Mouse (Mus musculus) ovary, postnatal 10 days (tissue): ENCODE results near the gene Fkbp14.
A peak's percentile ranks its signal among the peaks of the same experiment; 100 is the strongest.

Experiments
- DNase-seq: peaks from one replicate; pipeline ENCODE4 v3.0.0; 2022; ENCODE audit warnings: low spot score

The Fkbp14 gene

DNA sequence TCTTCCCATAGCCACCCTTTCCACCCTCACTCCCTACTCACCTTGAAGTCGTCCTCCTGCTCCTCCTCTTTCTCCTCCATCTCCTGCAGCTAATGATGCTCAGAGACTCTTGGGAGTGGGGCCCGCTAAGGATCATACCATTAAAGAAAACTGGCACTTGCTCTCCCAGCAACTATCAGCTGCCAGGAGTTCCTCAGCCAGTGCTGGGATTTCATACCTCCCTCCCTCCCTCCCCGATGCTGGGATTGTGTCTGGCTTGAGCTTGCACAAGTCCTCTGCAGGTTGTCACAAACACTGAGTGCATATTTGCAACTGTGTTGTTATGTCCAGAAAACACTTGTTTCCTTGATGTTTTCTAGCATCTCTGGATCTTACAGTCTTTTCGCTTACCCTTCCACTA lies at the start of gene Fkbp14:
Fkbp14 (minus strand) TSS at position 101 of the 400 bp plus-strand sequence.
- DNase-seq, result no peak

DNA sequence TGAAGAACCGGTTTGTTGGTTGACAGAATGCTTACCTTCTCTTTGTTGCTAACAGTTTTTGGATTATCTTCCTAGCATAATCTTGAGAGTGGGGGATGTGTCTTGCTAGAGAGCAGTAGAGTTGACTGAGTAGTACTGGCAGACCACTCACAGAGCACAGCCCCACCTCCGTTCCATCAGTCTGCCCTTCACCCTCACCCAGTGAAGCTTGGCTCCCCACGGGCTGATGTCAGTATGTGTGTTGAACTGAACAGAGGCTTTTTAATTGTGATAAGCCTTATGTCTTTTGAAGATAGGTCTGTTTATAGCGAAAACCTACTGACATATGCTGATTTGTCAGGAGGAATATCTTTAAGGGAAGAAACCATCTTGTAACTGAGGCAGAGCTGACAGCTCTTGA lies 46.1 kb upstream of the Fkbp14 start:
- DNase-seq, result no peak

DNA sequence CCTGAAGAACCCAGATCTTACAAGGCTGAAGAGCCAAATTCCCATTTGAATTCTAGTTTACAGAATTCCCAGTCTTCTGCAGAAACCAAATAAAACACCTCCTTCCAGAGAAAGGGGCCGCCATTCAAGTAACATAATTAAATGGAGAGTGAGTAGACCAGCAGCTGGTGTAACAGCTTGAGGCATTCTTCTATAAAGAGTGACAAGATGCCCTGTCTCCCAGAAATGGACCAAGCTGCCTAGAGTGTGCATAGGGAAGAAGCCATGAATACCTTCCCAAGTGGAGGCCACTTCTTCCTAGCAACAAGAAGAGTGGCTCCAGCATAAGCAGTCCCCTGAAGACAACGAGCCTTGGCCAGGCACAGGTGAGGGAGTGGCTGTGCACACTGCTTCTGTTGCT lies 44.8 kb upstream of the Fkbp14 start:
- DNase-seq, result no peak

DNA sequence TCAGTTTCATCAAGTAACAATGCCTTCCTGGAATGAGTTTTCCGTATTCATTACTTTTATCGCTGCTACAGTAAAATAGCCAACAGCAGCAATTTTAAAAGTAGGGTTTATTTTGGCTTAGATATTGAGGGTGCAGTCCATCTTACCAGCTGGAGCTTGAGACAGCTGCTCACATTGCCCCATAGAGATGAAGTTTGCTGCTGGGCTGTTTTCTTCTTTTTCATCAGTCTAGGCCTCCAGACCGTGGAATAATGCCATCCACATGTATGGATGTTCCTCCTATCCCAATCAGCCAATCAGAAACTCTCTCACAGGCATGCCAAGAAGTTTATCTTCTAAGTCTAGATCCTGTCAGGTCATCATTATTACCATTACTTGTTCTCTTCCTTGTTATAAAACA lies 42.8 kb upstream of the Fkbp14 start:
- no peak for DNase-seq

DNA sequence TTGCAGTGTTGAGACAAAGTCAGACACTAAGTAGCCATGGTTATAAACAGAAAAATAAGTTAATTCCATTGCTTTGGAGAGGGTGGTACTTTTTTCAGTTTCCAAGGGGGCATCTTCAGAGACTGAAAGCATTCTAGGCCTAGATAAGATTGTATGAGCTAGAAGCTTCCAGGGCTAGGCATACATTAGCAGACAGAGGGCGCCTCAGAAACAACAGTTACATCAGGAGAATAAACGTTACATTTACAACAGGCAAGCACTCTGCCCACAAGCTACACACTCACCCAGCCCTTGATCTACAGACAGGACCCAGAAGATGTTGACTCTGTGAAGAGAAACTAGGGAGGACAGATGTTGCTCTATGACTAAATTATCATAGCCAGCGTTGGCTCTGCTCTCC lies 34.4 kb upstream of the Fkbp14 start:
- DNase-seq, result no peak

DNA sequence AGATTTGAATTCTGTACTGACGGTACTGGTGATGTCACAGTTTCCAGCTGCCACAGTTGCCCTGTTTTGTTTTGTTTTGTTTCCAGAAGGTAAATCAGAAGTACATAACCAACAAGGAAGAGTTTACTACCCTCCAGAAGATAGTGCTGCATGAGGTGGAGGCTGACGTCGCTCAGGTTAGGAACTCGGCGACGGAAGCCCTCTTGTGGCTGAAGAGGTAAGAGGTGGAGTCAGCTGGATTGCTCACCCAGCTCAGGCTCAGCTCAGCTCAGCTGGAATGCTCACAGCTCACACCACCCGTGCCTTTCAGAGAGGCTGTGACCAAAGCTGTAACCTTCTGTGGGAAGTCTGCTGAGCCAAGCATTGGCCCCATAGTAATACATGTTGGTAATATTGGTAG lies 32.6 kb upstream of the Fkbp14 start:
- DNase-seq, result no peak

DNA sequence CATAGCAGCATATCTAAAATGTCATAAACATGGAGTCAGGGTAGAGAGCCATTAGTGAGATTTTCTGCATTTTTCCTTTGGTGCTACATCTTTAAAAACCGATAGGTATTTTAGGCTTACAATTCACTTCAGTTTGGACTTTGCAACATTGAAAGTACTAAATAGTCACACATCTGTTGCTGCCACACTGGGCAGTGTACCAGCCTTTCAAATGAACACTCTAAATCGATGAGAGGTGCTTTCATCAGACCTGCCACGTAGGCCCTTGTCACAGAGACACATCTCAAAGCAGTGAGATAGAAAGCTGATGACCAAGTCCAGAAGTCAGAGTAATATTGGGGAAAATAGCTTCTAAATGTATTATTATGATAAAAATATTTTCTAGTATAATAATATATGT lies 31.3 kb upstream of the Fkbp14 start:
- no peak for DNase-seq

DNA sequence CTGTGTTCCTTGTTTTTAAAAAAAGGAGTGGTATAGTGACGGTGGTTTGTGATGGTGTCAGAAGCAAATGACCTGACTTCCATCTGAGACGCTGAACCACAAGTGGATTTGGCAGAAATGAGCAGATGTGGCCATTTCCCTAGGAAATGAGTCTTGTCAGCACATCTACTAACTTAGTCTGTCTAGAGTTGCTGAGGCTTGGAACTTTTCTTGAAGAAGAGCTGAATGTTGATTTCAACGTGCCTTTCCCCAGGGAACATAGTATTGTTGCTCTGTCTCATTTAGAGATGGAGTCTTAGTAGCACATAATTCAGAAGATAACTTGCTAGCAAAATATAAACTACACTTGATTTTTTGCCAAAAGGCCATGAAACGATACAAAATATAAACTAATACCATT lies 23.2 kb upstream of the Fkbp14 start:
- no peak for DNase-seq

DNA sequence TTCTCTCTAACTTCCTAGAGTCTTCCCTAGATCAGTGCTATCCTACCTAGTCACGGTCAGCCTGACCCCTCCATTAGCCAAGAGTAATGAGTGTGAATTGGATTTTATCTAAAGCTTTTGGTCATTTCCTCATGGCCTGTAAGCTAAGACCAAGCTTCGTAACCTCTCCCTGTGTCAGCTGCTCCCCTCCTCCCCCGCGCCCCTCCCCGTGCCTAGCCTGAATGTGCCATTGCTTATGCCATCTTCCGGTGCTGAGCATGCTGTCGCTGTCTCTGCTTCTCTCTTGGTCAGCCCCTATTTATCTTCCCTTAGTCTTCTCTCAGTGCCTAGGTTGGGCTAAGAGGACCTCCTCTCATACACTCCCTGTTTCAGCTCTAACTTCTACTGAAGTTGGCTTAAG lies 22.4 kb upstream of the Fkbp14 start:
- no peak for DNase-seq

DNA sequence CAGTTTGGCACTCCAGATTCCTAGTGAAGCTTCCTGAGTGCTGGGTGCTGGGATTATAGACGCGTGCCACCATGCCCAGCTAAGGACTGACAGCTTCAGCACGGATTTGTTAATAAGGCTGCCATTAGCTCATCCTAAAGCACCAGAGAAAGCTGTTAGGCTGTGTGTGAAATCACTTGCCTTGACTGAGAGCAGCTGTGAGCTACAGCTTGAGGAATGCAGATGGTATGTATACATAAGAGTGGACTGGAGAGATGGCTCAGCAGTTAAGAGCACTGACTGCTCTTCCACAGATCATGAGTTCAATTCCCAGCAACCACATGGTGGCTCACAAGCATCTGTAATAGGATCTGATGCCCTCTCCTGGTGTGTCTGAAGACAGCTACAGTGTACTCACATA lies 20.3 kb upstream of the Fkbp14 start:
- DNase-seq, result no peak

DNA sequence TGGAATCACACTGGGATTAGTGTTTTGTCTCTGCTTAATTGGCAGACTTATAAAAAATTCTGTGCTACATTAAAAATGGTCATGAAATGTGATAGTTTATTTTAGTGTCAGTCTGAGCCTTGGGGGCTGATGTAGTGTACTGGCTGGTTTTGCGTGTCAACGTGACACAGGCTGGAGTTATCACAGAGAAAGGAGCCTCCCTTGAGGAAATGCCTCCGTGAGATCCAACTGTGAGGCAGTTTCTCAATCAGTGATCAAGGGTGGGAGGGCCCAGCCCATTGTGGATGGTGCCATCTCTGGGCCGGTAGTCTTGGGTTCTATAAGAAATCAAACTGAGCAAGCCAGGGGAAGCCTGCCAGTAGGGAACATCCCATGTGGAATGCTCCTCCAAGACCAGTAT lies 9.1 kb upstream of the Fkbp14 start:
- no peak for DNase-seq

DNA sequence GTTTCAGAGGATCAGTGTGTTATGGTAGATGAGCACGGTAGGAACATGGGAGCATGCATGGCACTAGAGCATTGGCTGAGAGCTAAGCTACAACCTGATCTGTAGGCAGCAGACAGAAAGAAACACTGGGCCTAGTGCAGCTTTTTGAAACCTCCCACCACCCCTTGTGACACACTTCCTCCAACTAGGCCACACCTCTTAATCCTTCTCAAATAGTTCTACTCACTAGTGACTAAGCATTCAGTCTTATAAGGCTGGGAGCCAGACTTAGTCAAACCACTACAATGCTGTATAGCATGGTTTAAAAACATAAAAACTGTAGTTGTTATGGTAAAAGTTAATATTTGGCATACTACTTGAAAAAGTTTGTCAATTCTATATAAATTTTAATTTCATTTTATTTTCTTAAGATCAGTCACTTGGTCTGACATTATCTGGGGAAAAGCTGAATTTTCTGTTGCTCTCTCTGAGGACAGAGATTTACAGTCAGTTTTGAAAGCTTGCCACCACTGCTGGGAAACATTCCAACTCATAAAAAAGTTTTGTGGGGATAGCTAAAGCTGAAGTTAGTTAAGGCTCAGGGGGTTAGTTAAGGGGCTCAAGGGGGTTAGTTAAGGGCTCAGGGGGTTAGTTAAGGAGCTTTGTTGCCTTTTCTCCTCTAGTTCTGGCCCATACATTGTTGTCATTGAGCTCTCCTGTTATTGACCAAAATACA lies 7.0 kb upstream of the Fkbp14 start:
- DNase-seq, result peak; percentile 43

DNA sequence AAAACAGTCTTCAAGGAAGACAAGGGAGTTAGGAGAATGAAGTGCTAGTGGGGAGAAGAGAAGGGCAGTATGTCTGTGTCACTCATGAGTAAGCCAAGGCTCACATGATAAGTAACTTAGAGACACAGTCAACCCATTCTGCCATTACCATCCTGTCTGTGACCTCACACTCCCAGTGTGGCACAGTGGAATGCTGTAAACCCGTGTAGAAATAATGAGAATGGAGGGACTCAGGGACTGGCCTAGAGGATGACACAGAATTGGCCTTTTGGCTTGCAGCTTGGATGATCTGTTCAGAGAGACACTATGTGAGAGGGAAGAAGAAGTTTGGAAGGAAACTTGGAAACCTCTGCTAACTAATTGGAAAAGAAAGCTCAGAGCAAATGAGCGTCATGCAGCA lies 5.8 kb upstream of the Fkbp14 start:
- no peak for DNase-seq

DNA sequence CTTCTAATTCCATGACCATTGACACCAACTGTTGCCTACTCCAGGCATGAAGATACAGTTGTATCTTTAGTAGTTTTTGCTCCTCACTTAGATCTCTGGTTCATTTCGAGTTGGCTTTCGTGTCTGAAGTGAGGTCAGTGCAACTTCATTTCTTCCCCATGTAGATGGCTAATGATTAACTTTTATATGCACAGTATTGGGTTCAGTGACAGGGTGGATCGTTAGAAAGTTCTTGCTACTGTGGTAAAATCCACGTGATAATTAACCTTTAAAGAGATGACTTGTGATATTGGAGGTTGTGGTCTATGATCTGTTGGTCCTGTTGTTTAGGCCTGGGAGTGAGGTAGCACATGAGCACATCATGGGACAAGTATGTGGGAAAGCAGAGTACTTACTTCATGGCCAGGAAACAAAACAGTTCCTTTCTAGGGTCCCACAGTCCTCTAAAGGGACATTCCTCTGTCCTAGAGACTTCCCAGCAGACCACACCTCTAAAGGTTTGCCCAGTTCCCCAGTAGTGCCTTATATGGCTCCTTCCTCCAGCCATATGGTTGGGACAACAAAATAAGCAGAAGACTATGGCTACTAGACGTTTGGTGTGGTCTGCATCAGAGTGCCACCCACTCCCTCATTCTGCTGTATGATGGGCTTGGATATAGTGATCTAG lies 3.7 kb upstream of the Fkbp14 start:
- DNase-seq, result no peak

DNA sequence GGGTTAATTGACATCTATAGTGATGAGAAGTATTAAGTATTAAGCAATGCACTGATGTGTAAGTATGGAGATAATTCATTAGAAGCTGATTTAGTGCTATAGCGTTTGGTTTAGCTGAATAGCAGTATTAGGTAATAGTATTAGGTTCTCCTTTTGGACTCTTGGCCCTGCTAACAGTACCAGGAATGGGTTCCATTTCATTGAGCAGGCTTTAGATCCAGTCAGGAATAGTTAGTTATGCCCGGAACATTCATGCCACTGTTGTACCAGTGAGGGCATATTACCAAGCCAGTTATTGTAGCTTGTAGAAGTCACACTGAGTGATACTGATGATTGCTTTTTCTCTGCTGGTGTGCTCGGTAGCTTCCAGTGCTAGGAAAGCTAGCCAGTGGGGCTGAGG lies 603 bp upstream of the Fkbp14 start:
- DNase-seq, result no peak

DNA sequence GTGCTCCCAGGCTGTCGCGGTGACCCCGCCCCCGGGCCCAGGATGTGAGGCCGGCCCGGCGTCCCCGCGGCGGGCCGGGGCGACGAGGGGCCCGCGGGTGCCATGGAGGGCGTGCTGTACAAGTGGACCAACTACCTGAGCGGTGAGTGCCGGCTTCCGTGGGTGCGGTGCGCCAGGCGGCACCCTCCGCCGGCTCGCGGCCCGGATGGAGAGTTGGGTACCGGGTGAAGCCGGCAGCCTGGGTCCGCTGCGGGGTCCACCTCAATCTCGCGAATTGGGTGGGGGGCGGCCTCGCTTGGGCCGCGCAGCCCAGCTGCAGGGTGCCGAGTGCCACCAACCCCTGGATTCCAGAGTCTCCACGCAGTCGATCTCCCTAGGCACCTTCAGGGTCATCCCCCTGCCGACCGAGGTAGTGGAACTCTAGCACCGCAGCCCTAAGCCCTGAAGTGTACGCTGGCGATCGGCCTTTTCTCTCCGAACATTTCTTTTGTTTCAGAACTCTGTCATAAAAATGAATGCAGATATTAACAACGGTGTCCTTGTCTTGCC lies 1.7 kb downstream of the Fkbp14 start:
- no peak for DNase-seq

DNA sequence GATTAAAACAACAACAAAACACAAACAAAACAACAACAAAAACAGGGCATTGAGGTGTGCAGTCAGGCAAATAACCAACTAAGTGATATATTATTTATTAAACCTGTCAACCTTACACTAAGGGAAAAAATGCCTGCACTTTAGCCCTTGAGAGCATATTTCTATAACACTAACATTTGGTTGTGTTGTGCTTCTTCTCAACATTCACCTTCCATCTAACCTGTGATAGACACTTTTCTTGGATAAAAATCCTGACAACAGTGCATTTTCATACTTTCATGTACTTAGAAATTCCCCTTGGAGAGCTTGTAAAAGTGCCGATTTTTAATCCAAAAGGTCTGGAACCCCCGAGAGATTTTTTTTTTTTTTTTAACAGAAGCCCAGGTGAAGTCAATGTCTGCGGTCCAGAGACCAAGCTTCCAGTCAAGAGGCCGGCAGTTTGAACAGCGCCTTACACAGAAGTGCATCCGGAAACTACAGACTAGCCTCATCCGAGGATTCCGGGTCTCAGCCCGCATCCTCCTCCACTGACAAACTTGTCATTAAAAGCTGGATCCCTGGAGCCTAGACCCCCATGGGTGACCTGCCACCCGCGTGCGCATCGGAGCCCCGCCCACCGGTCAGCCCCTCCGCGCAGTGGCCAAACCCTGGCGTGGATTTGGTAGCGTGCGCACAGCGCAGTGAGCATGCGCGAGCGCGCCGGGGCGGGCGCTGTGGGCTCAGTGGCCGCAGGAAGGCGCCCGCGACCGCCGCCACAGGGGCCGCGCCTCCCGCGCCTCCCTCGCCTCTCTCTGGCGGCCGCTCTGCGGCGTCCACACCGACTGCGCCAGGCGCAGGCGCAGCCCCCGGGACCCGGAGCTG lies 2.4 kb downstream of the Fkbp14 start, which contains the start of gene Plekha8:
Plekha8 (plus strand) TSS at position 643 of the 861 bp plus-strand sequence.
- DNase-seq, result peak; percentile 76

DNA sequence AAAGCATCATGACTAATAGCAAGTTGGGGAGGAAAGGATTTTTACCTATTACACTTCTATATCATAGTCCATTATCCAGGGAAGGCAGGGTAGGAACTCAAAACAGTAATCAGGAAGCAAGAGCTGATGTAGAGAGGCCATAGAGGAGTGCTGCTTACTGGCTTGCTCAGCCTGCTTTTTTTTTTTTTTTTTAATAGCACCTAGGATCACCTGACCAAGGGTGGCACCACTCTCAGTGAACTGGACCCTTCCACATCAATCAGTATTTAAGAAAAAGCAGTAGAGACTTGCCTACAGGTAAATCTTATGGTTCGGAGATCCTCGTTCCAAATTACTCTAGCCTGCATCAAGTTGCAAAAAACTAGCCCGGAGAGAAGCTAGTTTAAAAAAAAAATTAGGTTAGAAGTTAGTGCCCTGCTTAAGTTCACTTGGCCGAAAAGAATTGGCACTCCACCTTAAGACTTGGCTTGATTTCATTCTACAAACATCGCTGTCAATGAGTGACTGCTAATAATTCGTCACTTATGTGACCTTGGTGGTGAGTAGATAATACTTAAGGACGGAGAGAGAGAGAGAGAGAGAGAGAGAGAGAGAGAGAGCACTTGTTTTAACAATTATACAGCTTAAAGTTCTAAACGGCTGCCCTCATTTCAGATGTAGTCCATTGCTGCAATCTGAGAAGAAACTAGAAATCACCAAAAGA lies 3.2 kb downstream of the Fkbp14 start:
- DNase-seq, result no peak

DNA sequence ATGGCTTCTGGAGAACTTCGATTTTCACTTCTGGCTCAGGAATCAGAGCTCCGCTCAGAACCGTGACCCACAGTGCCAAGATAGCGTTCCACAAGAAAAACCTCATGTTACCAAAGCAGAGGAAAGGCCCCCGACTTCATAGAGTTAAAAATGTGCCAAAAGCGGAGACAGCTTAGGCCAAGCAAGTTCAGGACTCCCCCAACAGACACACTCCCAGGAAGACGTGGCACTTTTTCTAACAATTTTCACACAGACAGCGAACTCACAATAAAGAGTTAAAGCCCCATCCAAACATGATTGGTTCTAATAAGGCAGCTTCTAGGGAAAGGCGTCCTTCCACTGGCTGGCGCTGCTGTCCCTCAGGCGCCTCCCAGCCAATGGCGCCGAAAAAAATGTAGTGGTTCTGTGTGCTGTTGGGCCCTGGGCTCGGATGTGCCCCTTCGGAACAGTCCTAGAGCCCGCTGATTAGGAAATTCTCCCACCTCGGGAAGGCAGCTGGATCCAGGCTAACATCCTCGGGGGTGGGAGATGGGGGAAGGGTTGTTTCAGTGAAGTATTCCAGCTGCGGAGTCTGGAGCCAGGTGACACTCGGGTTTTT lies 4.1 kb downstream of the Fkbp14 start:
- DNase-seq, result peak; percentile 72

DNA sequence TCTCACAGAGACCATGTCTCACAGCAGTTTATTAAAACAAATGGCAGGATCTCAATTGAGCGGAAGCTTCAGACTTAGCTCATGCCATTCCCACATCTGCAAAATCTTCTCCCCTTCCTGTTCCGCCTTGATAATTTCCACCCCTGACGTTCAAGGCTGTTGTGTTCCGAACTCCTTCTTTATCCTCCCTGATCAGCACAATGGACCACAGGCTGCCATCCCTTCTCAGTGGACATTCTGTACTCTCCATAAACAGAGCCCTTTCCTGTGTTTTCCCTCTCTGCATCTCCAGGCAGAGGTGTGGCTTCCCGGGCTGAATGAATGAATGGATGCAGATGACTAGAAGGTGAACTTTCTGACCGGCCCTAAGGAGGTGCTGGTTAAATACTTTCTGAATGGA lies 5.3 kb downstream of the Fkbp14 start:
- DNase-seq, result no peak

DNA sequence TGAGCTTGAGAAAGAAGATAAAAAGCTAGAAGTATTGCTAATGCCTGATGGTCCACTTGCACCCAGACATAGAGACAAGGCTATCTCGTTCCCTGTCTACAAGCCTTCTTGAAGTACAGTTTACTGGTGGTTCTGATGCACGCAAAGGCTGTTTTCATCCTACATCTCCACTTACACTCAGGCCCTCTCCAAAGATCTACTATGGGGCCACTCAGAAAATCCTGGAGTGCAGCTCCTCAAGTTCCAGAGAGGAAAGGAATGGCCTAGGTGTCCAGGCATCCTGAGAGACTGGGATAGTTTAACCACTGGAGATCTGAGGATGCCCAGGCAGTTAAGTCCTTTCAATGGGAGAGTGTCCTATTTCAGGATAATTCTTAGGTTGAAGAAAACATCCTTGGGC lies 6.4 kb downstream of the Fkbp14 start:
- no peak for DNase-seq

DNA sequence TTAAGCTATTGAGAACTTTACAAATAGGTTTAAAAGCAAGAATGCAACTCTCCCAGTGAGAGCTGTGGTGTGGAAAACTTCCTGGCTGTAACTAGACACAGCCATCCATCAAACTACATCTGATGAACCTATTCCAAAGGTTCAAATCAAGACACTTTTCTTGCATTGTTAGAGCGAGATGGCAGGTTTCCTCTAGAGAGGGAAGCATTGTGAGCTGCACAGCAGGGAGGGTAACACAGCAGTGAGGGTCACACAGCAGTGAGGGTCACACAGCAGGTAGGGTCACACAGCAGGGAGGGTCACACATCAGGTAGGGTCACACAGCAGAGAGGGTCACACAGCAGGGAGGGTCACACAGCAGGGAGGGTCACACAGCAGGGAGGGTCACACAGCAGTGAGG lies 8.9 kb downstream of the Fkbp14 start:
- no peak for DNase-seq
